Mouse (Mus musculus) ES-E14 (cell line): ENCODE results near the gene Rcan3. TPM values are rescaled to one million over a fixed set of nuclear protein-coding genes. Genes with fewer than 3 reads are reported as not detected.

Experiments
- DNase-seq: peaks from one replicate; pipeline ENCODE4 v3.0.0-alpha.2; 2013; ENCODE audit warnings: low read depth, low spot score
- H3K27ac ChIP-seq: 2 replicates; pipeline ENCODE4 v1.5.1; 2012; ENCODE audit warnings: low read depth, mild to moderate bottlenecking, low read length, moderate library complexity, mixed read lengths; ENCODE audit not compliant: poor library complexity, insufficient read depth, severe bottlenecking
- H3K36me3 ChIP-seq: 2 replicates; pipeline ENCODE4 v1.6.1; 2012; ENCODE audit warnings: mild to moderate bottlenecking, low read length, moderate library complexity, mixed read lengths; ENCODE audit not compliant: control insufficient read depth, poor library complexity, insufficient read depth, severe bottlenecking
- H3K4me1 ChIP-seq, 2 experiments: fragments of 150-350 bp in 1 of 2; sonication (generic) in 1 of 2; 2 replicates each; pipeline ENCODE4 v1.6.1; 2012; ENCODE audit warnings: low read length in 2 of 2, mild to moderate bottlenecking in 1 of 2, mixed read lengths in 1 of 2; ENCODE audit not compliant: control insufficient read depth in 2 of 2, insufficient read depth in 2 of 2, poor library complexity in 1 of 2
- H3K4me3 ChIP-seq, 2 experiments: fragments of 150-350 bp in 1 of 2; sonication (generic) in 1 of 2; 2 replicates each; pipeline ENCODE4 v1.5.1; 2012; ENCODE audit warnings: low read length in 2 of 2, low read depth in 1 of 2, mild to moderate bottlenecking in 1 of 2, mixed read lengths in 1 of 2; ENCODE audit not compliant: insufficient read depth in 1 of 2, poor library complexity in 1 of 2, severe bottlenecking in 1 of 2
- H3K9ac ChIP-seq: 2 replicates; pipeline ENCODE4 v1.6.1; 2012; ENCODE audit warnings: low read depth, mild to moderate bottlenecking, low read length, mixed read lengths; ENCODE audit not compliant: poor library complexity, insufficient read depth, severe bottlenecking
- H3K9me3 ChIP-seq: fragments of 150-350 bp; sonication (generic); 2 replicates; pipeline ENCODE4 v1.6.1; 2012; ENCODE audit warnings: low read depth, mild to moderate bottlenecking, low read length; ENCODE audit not compliant: control insufficient read depth, insufficient read depth
- CHD2 ChIP-seq: IDR thresholded peaks from 2 replicates; pipeline ENCODE4 v1.6.1; 2014; ENCODE audit warnings: mild to moderate bottlenecking, low read depth, low read length, inconsistent platforms
- HCFC1 ChIP-seq: IDR thresholded peaks from 2 replicates; pipeline ENCODE4 v1.6.1; 2012; ENCODE audit warnings: low read length, inconsistent platforms, borderline replicate concordance; ENCODE audit not compliant: insufficient read depth
- MAFK ChIP-seq: IDR thresholded peaks from 2 replicates; pipeline ENCODE4 v1.6.1; 2014; ENCODE audit warnings: mild to moderate bottlenecking, low read depth, low read length, inconsistent platforms; ENCODE audit not compliant: insufficient read depth
- ZC3H11A ChIP-seq: IDR thresholded peaks from 2 replicates; pipeline ENCODE4 v1.6.1; 2012; ENCODE audit warnings: low read depth, mild to moderate bottlenecking, inconsistent platforms, low read length, borderline replicate concordance
- ZNF384 ChIP-seq: IDR thresholded peaks from 2 replicates; pipeline ENCODE4 v1.6.1; 2012; ENCODE audit warnings: low read depth, low read length, inconsistent platforms
- in situ Hi-C, 2 experiments: fragments of 600-800 bp; cut with MboI; formaldehyde crosslinking; loops; one replicate each; pipeline ENCODE4 v1.15.1; 2025; ENCODE audit warnings: low sequenced_read_pairs in 2 of 2, inconsistent platforms in 1 of 2; ENCODE audit not compliant: unreplicated experiment in 2 of 2
- total RNA-seq: library from RNA; depleted of rRNA; stranded (reverse); fragments of 300-350 nt; gene quantifications from 2 replicates; pipeline ENCODE4 v1.2.3, GENCODE M21; 2012; rRNA removed

The Rcan3 gene
- total RNA-seq = 11.2 and 14.6 TPM in 2 replicates

- in situ Hi-C loops = no loop called here
- no peak for TF ChIP-seq HCFC1
- TF ChIP-seq CHD2 = no peak
- Histone ChIP-seq H3K4me3 (peak within 1 kb of the TSS; percentile 79 to 94), H3K36me3 (no peaks in the 10 kb centered on the region), H3K27ac (no peak within 1 kb of the TSS), H3K9me3 (no peaks in the 10 kb centered on the region), H3K9ac (peak within 1 kb of the TSS; percentile 69), H3K4me1 (peaks cover 5 to 8% of the 10 kb centered on the region in 2 experiments; a peak in 2 of 4 replicates)
- DNase-seq = peak; percentile 62
These were observed at the start of gene Rcan3 for GRCm38 (mm10) chr4:135433443-135434394. Rcan3 (minus strand) TSS chr4:135433853.

- H3K36me3 ChIP-seq = no peaks in the 10 kb centered on the region
- TF ChIP-seq ZNF384 (no peak), MAFK (no peak), CHD2 (no peak), HCFC1 (no peak), ZC3H11A (no peak)
- H3K4me1 ChIP-seq = peaks cover 0 to 19% of the 10 kb centered on the region in 2 experiments; a peak in 2 of 4 replicates
- no peak for DNase-seq
- H3K4me3 ChIP-seq = no peak overlapping the region
- H3K27ac ChIP-seq = no peak overlapping the region
- in situ Hi-C loops = no loop called here
- H3K9me3 ChIP-seq = no peaks in the 10 kb centered on the region
- H3K9ac ChIP-seq = no peak overlapping the region; the same call in 1 of the 2 replicates
These were observed 46.7 kb upstream of the Rcan3 start for GRCm38 (mm10) chr4:135480370-135480769.

GRCm38 (mm10) chr4:135477851-135478250 lies 44.2 kb upstream of the Rcan3 start:
- H3K9me3 ChIP-seq = no peaks in the 10 kb centered on the region
- 0 out of 2 replicates have a peak, but pooled peaks cover 2% of the 10 kb centered on the region for H3K36me3 ChIP-seq
- DNase-seq = no peak
- H3K9ac ChIP-seq = no peak overlapping the region
- no peak overlapping the region for H3K4me3 ChIP-seq
- TF ChIP-seq HCFC1 = no peak
- TF ChIP-seq ZNF384 = no peak
- TF ChIP-seq CHD2 = no peak
- no peak for TF ChIP-seq MAFK
- TF ChIP-seq ZC3H11A = no peak
- in situ Hi-C loops = no loop called here
- H3K4me1 ChIP-seq = peaks cover 0 to 12% of the 10 kb centered on the region in 2 experiments; a peak in 2 of 4 replicates
- no peak overlapping the region for H3K27ac ChIP-seq

- Histone ChIP-seq H3K4me1 (peaks cover 0 to 4% of the 10 kb centered on the region in 2 experiments; a peak in 2 of 4 replicates), H3K9ac (no peak overlapping the region), H3K4me3 (no peak overlapping the region), H3K36me3 (peaks cover 3% of the 10 kb centered on the region; the same call in 1 of the 2 replicates), H3K27ac (no peak overlapping the region), H3K9me3 (no peaks in the 10 kb centered on the region)
- in situ Hi-C loops = no loop called here
- DNase-seq = no peak
- TF ChIP-seq MAFK = no peak
- TF ChIP-seq CHD2 = no peak
- TF ChIP-seq ZC3H11A = no peak
- no peak for TF ChIP-seq HCFC1
- no peak for TF ChIP-seq ZNF384
These were observed 29.8 kb upstream of the Rcan3 start for GRCm38 (mm10) chr4:135463406-135463805.
